In the genomic region with DNA sequence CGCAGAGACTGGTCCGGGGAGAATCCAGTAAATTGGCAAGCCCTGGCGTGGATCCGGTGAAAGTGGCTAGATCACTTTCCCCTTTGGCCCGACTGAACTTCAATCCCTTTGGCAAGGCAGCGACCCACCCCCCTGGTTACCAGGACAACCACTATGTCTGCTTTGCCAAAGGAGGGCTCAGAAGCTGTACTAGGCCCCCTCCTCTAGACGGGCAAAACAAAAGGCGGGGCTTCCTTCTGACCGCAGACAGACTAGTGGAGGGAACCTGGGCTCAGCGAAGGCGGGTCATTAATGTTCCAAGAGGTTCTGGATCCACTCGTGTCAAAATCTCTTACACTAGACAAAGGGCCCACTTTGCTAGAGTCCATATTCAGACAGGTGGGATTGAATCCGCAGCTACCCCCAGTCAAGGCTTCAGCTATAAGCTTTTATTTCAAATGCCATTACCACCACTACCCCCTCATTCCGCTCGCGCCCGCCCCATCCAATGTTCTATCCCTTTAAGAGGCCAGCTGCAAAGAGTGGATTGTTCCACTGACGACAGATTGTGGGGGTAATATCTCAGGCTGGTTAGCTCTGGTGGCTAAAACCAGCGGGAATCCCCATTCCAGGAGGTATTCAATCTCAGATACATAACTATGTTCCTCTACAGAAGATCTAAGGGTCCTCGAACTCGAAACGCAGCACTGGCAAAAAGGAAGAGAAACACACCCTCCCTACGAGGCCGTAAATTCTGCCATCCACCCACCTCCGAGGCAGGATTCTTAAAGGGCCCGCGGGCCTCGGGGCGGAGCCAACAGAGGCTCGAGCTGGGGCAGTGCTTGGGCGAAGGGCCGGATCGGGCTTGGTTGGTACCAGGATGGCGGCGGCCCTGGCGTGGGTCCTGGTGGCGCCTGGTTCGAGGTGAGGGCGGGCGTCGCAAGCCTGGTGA, we compare ENCODE assay signal across 8 mouse cellular contexts. TPM values are rescaled to one million over a fixed set of nuclear protein-coding genes. Genes with fewer than 3 reads are reported as not detected.
A peak's percentile ranks its signal among the peaks of the same experiment; 100 is the strongest.
DNase-seq lines count a peak whose midpoint lies in the region; ATAC-seq and TF ChIP-seq lines count a peak whose summit lies in the region.

No protein-coding gene starts in this region.

- peak overlapping the region; percentile 87 for H3K9ac ChIP-seq in hindbrain, embryonic 14.5 days

- DNase-seq in T-cell, adult 2 months (ENCODE audit: low spot score): peak; percentile 72
- DNase-seq in cerebellum, postnatal 25 days: peak; percentile 82 to 84
- peak; percentile 73 to 80 for DNase-seq in frontal cortex, postnatal 36 days (ENCODE audit: low spot score in 2 of 2)
- peak; percentile 88 for DNase-seq in hindbrain, embryonic 14.5 days (ENCODE audit: low spot score)
- DNase-seq in left cerebral cortex, adult 2 months (ENCODE audit: extremely low spot score in 1 of 2, low spot score in 2 of 2): peak; percentile 71 to 79
- DNase-seq in retina, postnatal 7 days (ENCODE audit: low read depth, low spot score): peak; percentile 77
- peak; percentile 83 for DNase-seq in thymus, postnatal 4 days

- no peaks in the 10 kb centered on the region for H3K9me3 ChIP-seq in hindbrain, embryonic 14.5 days (ENCODE audit: control insufficient read depth, low read length)

- ATAC-seq in hindbrain, embryonic 14.5 days (ENCODE audit: low FRiP score): peak; percentile 86

- peak overlapping the region; percentile 83 for H3K4me2 ChIP-seq in hindbrain, embryonic 14.5 days (replicated peaks)

- H3K36me3 ChIP-seq in hindbrain, embryonic 14.5 days (replicated peaks; ENCODE audit: control insufficient read depth, insufficient read depth): peaks cover 53% of the 10 kb centered on the region
- H3K36me3 ChIP-seq in macrophage (ENCODE audit: inconsistent target): peaks cover 10% of the 10 kb centered on the region; the same call in 1 of the 2 replicates

- H3K4me3 ChIP-seq in hindbrain, embryonic 14.5 days (replicated peaks; ENCODE audit: low read length): peak overlapping the region; percentile 82
- H3K4me3 ChIP-seq in left cerebral cortex, adult 2 months: peak overlapping the region; percentile 82
- H3K4me3 ChIP-seq in macrophage (ENCODE audit: inconsistent target): peak overlapping the region; percentile 49

- under 1% methylated on average over 41 of the region's 41 CpGs for WGBS in hindbrain, embryonic 14.5 days
- 4% methylated on average over 40 of the region's 41 CpGs for WGBS in macrophage (ENCODE audit: missing documents)

- H3K4me1 ChIP-seq in hindbrain, embryonic 14.5 days (replicated peaks; ENCODE audit: control insufficient read depth, insufficient read depth, low read length): peaks cover 38% of the 10 kb centered on the region

- H3K27me3 ChIP-seq in hindbrain, embryonic 14.5 days (ENCODE audit: control insufficient read depth, insufficient read depth, low read length): no peaks in the 10 kb centered on the region

- H3K27ac ChIP-seq in hindbrain, embryonic 14.5 days: peak overlapping the region; percentile 73
- peak overlapping the region; percentile 95 for H3K27ac ChIP-seq in left cerebral cortex, adult 2 months
- H3K27ac ChIP-seq in macrophage: peak overlapping the region; percentile 91

- intact Hi-C loops in left cerebral cortex, adult 2 months (cut with DNase I): no loop called here

- peaks cover 21% of the 10 kb centered on the region; the same call in 1 of the 2 replicates for H3K79me2 ChIP-seq in macrophage (ENCODE audit: inconsistent target)

- TF ChIP-seq CTCF in left cerebral cortex, adult 2 months (IDR thresholded peaks at IDR 0.05): no peak

RNA-seq across cellular contexts. Expression of gene Hyal2, which starts 0.9 kb away (rescaled TPM):
- polyA plus RNA-seq in hindbrain, embryonic 14.5 days (2014; fragmentation: Nextera tagmentation; extraction: Ambion mirVana): 71.7 and 76.6 TPM in 2 replicates
- total RNA-seq in left cerebral cortex, adult 2 months (2021): 10 to 100 TPM; 14.9 TPM
- total RNA-seq in macrophage (2018; cell fraction: chromatin; rRNA removed): 10 to 100 TPM in 1 of 26 experiments, 1 to 10 TPM in 23, under 1 TPM in 2; 0.61 to 16.6 (median 5.8) TPM
- total RNA-seq in macrophage (2018; cell fraction: cytosol; rRNA removed): 10 to 100 TPM in 25 of 26 experiments, 1 to 10 TPM in 1; 9.5 to 27.1 (median 17.0) TPM
- total RNA-seq in macrophage (2018; cell fraction: nucleus; rRNA removed): 10 to 100 TPM in 12 of 26 experiments, 1 to 10 TPM in 14; 3.7 to 23.0 (median 9.7) TPM
- polyA plus RNA-seq in macrophage (2018): 17.0 to 33.6 TPM (median 19.7 TPM) in 3 replicates

RNA-seq across cellular contexts. Expression of gene Tusc2, which starts 5.5 kb away (rescaled TPM):
- polyA plus RNA-seq in hindbrain, embryonic 14.5 days (2014; fragmentation: Nextera tagmentation; extraction: Ambion mirVana): 115 and 130 TPM in 2 replicates
- 10 to 100 TPM; 91.0 to 99.1 TPM for total RNA-seq in left cerebral cortex, adult 2 months (2021)
- 10 to 100 TPM in 7 of 26 experiments, 1 to 10 TPM in 19; 2.1 to 14.0 (median 6.9) TPM for total RNA-seq in macrophage (2018; cell fraction: chromatin; rRNA removed)
- 10 to 100 TPM; 22.8 to 48.0 (median 37.4) TPM for total RNA-seq in macrophage (2018; cell fraction: cytosol; rRNA removed)
- total RNA-seq in macrophage (2018; cell fraction: nucleus; rRNA removed): 10 to 100 TPM in 20 of 26 experiments, 1 to 10 TPM in 6; 7.4 to 28.0 (median 12.9) TPM
- 30.9 to 32.2 TPM (median 30.9 TPM) in 3 replicates for polyA plus RNA-seq in macrophage (2018)

RNA-seq across cellular contexts. Expression of gene Hyal1, which starts 8.1 kb away (rescaled TPM):
- polyA plus RNA-seq in hindbrain, embryonic 14.5 days (2014; fragmentation: Nextera tagmentation; extraction: Ambion mirVana): 3.1 and 4.9 TPM in 2 replicates
- 1 to 10 TPM; 6.0 to 8.5 TPM for total RNA-seq in left cerebral cortex, adult 2 months (2021)
- total RNA-seq in macrophage (2018; cell fraction: chromatin; rRNA removed): 100 to 1,000 TPM in 2 of 26 experiments, 10 to 100 TPM in 24; 10.9 to 111 (median 45.2) TPM
- total RNA-seq in macrophage (2018; cell fraction: cytosol; rRNA removed): 10 to 100 TPM in 25 of 26 experiments, 1 to 10 TPM in 1; 9.0 to 31.1 (median 17.0) TPM
- total RNA-seq in macrophage (2018; cell fraction: nucleus; rRNA removed): 100 to 1,000 TPM in 1 of 26 experiments, 10 to 100 TPM in 25; 14.5 to 102 (median 49.8) TPM
- polyA plus RNA-seq in macrophage (2018): 20.3 to 38.2 TPM (median 30.4 TPM) in 3 replicates

RNA-seq across cellular contexts. Expression of gene Naa80, which starts 10.1 kb away (rescaled TPM):
- 14.4 and 16.4 TPM in 2 replicates for polyA plus RNA-seq in hindbrain, embryonic 14.5 days (2014; fragmentation: Nextera tagmentation; extraction: Ambion mirVana)
- total RNA-seq in left cerebral cortex, adult 2 months (2021): 10 to 100 TPM; 11.3 to 12.6 TPM
- 10 to 100 TPM in 25 of 26 experiments, 1 to 10 TPM in 1; 9.2 to 46.3 (median 20.9) TPM for total RNA-seq in macrophage (2018; cell fraction: chromatin; rRNA removed)
- 10 to 100 TPM; 17.3 to 37.1 (median 24.8) TPM for total RNA-seq in macrophage (2018; cell fraction: cytosol; rRNA removed)
- 10 to 100 TPM; 10.5 to 68.2 (median 44.0) TPM for total RNA-seq in macrophage (2018; cell fraction: nucleus; rRNA removed)
- 25.1 to 39.9 TPM (median 29.7 TPM) in 3 replicates for polyA plus RNA-seq in macrophage (2018)

RNA-seq across cellular contexts. Expression of gene Hyal3, which starts 12.0 kb away (rescaled TPM):
- polyA plus RNA-seq in hindbrain, embryonic 14.5 days (2014; fragmentation: Nextera tagmentation; extraction: Ambion mirVana): 0.96 and 1.2 TPM in 2 replicates
- total RNA-seq in left cerebral cortex, adult 2 months (2021): 1 to 10 TPM in 1 of 2 experiments, under 1 TPM in 1; 0.97 to 1.2 TPM
- 1 to 10 TPM in 19 of 26 experiments, under 1 TPM in 5, not detected in 2; 0.54 to 4.1 (median 1.3) TPM for total RNA-seq in macrophage (2018; cell fraction: chromatin; rRNA removed)
- under 1 TPM; 0.11 to 0.51 (median 0.28) TPM for total RNA-seq in macrophage (2018; cell fraction: cytosol; rRNA removed)
- total RNA-seq in macrophage (2018; cell fraction: nucleus; rRNA removed): 1 to 10 TPM in 12 of 26 experiments, under 1 TPM in 11, not detected in 3; 0.40 to 3.3 (median 1.1) TPM
- 0.38 to 0.51 TPM (median 0.43 TPM) in 3 replicates for polyA plus RNA-seq in macrophage (2018)

Comparison
In these comparisons a context has a peak if more than half of its experiments do, and no peak if none do; other contexts are left out.
1. Peak in every context shown above with its lines: DNase-seq, ATAC-seq, H3K4me3 ChIP-seq and H3K27ac ChIP-seq.